Mouse (Mus musculus): ENCODE results near the gene Sipa1.

DNA sequence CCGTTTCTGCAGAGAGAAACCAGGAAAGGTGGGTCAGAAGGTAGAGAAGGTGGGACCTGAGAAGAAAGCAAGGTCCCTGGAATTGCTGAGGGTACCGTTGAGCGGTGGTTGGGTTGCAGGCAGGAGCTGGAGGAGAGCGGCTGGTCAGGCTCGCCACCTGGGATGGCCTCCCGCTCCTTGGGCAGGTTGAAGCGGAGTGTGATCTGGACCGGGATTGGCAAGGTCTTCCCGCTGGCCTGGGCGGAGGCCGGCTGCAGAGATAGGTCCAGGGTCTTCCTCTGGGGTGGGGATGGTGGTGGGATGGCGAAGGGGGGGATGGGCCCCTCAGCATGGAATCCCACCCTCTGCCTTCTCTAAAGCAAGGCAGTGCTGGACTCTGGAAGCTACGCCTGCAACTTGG is 54.8 kb downstream of the Sipa1 start:
- TF ChIP-seq GATA1 (IDR thresholded peaks at IDR 0.05; ENCODE audit: low read length) (no peak), TAL1 (IDR thresholded peaks at IDR 0.05; ENCODE audit: low read length) (no peak)

All from erythroblast, embryonic 14.5 days (primary cell).